Mouse (Mus musculus) retina, embryonic 14.5 days (tissue): ENCODE results near the gene S100a4.

ENCODE experiments used
- DNase-seq: peaks from one replicate; pipeline ENCODE4 v3.0.0-alpha.2; 2015; ENCODE audit warnings: low spot score

S100a4 gene

DNA sequence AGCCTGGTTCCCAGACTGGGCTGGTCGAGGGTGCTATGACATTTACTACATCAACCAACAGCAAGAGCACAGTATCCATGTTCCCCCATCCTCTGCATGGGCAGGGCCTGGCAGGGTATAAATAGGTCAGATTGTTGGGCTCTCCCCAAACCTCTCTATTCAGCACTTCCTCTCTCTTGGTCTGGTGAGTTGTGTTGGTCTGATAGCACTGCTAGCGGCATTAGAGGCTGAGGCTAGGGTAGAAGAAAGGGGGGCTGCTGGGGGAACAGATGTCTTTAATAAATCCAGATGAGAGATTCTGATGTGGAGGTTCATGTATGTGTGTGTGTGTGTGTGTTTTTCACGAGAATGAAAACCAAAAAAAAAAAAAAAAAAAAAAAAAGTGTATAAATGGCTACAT lies at the start of gene S100a4:
Gene S100a4 (plus strand): TSS at position 149 of the 400 bp plus-strand sequence.
- no peak for DNase-seq

- DNase-seq, result no peak
Observed at GRCm38 (mm10) chr3:90555954-90556353, 47.6 kb upstream of the S100a4 start.

DNA sequence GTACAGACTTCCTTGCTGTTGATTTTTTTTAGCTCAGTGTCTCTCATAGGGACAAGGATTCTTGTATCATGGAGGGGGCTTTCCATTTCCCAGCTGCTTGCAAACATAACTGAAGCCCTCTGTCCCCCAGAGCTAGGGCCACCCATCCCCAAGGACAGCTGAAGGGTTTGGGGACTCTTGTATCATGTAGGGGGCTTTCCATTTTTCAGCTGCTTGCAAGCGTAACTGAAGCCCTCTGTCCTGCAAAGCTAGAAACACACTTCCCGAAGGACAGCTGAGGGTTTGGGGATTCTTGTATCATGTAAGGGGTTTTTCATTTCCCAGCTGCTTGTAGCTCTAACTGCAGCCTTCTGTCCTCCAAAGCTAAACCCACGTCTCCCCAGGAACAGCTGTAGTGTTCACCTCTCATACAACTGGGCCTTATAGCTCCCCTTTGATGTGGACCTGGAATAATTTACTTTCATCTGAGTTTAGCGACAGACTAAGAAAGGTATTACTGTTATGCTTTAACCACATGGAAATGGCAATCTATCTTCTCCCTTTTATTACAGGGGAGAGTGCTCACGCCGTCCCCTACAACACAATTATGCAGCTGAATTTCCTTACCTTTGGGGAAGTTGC lies 43.5 kb upstream of the S100a4 start, which contains the start of gene S100a3:
Gene S100a3 (plus strand): TSS at position 571 of the 621 bp plus-strand sequence.
- DNase-seq, result no peak

DNA sequence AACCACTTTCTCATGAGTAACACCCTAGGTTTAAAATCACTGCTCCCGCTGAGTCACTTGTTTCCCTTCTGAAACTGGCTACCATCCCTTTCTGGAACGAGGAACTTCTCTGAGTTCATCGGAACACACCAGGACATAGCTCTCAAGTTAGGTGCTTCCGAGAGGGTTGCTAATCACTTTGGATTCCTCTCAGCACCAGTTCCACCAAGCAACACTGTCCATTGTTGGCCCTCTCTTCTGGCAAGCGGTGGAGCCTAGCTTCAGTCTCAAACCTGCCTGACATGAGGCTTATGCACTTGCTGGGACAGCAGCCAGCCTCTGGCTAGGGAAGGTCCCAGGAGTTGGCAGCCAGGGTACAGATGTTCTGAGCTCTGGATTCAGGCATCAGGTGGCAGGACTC lies 28.9 kb upstream of the S100a4 start:
- no peak for DNase-seq

GRCm38 (mm10) chr3:90575320-90575719 lies 28.3 kb upstream of the S100a4 start:
- no peak for DNase-seq

- no peak for DNase-seq
Observed at GRCm38 (mm10) chr3:90576351-90577001, 27.1 kb upstream of the S100a4 start.

DNA sequence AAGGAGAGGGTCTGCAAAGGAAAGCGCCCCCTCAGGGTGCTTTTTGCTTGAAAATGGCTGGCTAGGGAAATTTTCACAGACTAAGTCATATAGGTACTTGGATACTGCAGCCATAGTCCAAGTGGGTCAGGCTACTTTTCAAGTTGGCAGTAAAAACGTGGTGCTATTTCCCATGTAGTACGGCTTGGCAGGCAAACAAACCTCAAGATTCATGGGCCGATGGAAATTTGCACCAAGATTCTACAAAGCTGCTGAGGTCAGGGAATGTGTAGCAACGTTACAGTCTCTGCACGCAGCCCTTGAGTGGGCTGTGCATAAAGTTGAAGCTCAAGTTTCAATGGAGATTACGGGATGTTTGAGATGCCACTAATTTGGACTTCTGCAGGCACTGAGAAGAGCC lies 24.1 kb upstream of the S100a4 start:
- DNase-seq, result no peak

DNA sequence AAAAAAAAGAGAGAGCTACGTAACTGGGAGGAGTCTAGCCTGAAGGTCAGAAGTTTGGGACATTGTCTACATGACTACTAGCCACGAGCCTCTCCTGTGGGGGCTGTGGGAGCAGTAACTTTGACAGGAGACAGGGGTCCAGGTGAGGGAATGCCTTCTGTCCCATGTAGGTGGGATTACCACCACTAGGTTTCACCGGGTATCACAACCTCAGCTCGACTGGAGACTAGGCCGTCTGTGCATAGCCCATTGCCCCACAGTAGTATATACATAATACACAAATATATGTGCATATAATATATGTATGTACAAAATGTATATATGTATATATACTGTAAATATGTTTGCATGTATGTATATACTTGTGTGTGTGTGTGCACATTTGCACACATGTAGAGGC lies 22.4 kb upstream of the S100a4 start:
- no peak for DNase-seq

DNA sequence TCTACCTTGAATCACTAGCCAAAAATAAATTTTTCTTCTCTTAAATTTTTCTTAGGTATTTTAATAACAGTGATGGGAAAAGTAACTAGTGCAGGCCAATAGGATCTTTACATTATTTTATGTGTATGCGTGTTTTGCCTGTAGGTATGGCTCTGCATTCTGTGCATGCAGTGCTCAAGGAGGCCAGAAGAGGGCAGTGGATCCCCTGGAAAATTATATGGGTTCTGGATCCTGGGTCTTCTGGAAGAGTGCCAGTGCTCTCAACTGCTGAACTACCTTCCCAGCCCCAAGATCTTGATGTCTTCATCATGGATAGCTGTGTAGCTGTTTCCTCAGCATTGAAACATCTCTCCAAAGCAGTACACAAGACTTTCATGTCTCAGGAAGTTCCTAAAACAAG lies 21.4 kb upstream of the S100a4 start:
- DNase-seq, result peak; percentile 20

GRCm38 (mm10) chr3:90582556-90582955 lies 21.0 kb upstream of the S100a4 start:
- no peak for DNase-seq

DNA sequence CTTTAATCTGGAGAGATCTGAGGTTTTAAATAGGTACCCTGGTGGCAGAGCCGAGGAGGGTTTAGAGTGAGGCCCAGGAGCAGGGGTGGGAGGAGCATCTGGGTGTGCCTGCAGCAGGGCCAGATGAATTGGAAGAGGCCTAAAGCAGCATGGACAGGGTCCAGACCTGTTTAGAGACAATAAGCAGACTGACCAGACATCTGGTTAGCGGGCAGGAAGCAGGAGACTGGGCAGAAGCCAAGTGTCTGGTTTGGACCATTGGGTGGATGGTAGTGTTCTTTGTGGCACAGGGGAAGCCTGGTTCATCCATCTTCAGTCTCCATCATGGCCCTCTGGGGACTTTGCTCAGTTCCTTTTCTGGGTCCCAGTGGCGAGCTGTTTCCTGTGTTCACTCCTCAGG lies 19.7 kb upstream of the S100a4 start:
- DNase-seq, result no peak

- peak; percentile 86 for DNase-seq
Observed at GRCm38 (mm10) chr3:90585595-90585994, 18.0 kb upstream of the S100a4 start.

- no peak for DNase-seq
Observed at GRCm38 (mm10) chr3:90586016-90586643, 17.4 kb upstream of the S100a4 start.

- no peak for DNase-seq
Observed at GRCm38 (mm10) chr3:90586906-90587305, 16.7 kb upstream of the S100a4 start.

DNA sequence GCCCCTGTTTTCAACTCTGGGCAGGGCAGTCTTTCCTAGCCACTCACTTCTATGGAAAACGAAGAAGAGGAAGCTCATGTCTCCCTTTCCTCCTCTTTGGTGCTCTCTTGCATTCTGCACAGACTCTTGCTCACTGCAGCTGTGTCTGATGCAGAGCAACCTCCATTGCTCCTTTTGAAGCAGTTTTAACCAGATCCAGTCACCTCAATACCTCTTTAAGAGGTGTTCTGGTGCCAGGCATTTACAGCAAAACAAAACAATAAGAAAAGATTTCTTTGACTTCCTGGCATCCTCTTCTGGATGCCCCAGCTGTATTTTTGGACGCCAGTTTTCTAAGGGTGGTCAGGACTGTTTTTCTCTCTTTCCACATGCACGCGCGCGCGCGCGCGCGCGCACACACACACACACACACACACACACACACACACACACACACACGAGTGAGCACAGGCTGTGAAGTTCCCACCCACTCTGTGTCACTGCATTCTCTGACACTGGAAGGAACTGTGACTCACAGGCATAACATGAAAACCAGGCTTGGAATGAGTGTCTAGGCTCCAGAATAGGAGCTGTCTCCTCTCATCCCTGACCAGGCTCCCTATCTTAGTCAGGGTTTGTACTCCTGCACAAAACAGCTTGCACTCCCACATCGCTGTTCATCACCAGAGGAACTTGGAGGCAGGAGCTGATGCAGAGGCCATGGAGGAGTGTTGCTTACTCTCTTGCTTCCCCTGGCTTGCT lies 16.0 kb upstream of the S100a4 start:
- DNase-seq, result no peak

DNA sequence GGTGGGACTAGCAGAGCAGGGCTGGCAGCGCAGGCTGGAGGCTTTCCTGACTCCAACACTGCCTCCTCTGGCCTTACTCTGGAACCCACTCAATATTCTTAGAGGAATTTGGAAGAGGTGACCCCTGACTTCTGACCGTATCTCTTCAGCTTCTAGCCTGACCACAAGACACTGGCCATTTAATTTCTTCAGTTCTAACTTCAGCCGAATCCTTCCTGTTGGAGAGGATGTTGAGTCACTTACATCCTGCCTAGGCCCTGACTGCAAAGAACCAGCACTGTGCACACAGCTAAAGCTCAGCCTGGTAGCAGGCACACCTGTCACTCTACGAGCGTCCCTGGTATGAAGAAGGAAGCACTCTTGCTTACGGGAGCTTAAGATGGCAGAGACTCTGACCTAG lies 14.2 kb upstream of the S100a4 start:
- DNase-seq, result no peak

DNA sequence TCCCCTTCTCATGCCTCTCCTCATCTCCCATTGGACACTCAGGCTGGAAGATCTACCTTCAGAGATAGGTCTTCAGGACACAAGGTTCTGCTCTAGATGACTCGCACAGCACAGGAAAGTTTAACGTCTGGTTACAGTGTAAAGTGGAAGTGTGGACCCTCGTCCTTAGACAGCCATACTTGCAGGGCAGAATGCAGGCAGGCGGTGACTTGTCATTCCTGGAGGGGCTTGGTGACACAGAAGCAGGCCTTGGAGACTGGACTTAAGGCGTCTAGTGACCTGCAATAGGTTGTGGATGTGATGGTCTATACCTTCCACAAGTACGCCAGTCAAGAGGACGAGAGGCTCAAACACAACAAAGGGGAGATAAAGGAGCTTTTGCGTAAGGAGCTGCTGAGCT lies 13.6 kb upstream of the S100a4 start, which contains the start of gene S100a2:
Gene S100a2 (plus strand): TSS at position 301 of the 400 bp plus-strand sequence.
- DNase-seq, result no peak

DNA sequence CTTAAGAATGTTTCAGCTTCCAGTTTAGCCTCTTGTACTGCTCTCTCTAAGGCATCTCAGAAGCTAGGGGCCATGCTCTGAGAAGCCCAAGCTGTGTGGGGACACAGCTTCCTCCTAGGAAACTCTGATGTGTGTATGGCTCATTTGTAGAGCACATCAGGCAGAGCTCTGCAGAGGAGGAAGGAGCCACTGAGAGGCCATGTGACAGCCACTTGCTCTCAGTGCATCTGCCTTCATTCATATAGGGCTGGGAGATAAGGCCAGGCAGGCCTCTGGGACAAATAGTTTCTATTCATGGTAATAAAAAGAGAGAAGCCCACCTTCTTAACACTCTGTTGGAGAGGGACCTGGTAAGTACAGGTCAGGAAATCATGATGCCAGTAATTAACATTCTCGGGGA lies 9.1 kb upstream of the S100a4 start:
- DNase-seq, result no peak

DNA sequence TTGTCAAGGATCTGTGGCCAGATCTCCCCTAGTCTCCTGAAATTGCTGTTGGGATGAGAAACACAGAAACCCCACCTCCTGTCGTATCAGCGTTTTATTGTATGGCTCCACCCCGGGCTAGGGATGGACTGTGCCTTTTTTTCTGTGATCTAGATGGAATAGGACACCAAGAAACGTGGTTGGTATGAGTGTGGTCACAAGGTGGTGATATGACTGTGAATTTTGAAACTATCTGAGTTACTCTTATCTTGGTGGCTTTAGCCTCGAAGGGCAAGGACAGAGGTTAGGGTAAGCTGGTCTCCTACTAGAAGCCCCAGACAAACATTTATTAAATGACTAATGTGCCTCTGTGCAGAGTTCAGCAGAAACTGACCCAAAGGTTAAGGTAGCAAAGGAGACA lies 8.0 kb upstream of the S100a4 start:
- no peak for DNase-seq

GRCm38 (mm10) chr3:90596810-90597209 lies 6.8 kb upstream of the S100a4 start:
- DNase-seq, result no peak

- DNase-seq, result no peak
Observed at GRCm38 (mm10) chr3:90597736-90598135, 5.8 kb upstream of the S100a4 start.

DNA sequence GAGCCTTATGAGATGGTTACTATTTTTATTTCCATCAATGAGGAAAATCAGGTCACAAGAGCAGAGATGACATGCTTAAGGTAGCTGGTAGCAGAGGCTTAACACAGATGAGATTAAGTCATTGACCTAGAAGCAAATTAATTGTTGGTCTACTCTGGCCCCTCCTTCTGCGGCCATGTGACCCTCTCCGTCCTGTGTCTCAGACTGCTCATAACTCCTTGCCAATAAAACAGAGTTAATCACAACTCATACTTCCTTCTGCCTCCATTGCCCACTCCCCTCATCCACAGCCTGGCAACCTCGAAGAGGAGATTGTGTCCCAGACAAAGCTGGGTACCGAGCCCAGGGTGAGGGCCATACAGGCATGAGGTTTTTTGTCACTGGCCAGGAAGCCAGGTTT lies 5.4 kb upstream of the S100a4 start:
- DNase-seq, result peak; percentile 60

DNA sequence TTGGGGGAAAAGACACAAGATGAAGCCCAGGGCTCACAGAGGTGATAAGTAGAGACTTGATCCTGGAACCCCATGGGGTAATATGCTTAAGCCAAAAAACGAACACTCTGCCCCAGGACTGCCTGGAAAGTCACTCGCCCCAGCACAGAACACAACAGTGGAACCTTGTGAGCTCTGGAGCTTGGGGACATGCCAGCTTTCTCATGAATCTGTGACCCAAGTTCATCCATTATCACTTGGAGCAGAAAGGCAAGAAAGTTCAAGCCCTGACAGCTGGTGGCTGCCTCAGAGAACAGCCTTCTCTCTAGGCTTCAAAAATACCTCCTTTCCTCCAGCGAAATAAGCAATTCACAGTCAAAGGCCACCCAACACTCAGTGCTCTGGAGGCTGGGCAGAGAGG lies 4.2 kb upstream of the S100a4 start:
- DNase-seq, result no peak
